ENCODE assay signal across 15 mouse cellular contexts in genomic region chr2:27164796-27165590, GRCm38 (mm10). TPM values are rescaled to one million over a fixed set of nuclear protein-coding genes. Genes with fewer than 3 reads are reported as not detected.
DNase-seq lines count a peak whose midpoint lies in the region.
"Had no signal": no experiment of that assay in that cellular context is flagged by ENCODE, and none has a peak within 500 bp of the region (broad histone marks: within the 10 kb centered on the region; RNA-seq: fewer than 3 reads in every experiment).

Dbh (plus strand) TSS chr2:27165233.

- peaks cover 50% of the 10 kb centered on the region for H3K4me1 ChIP-seq in limb, embryonic 10.5 days
- H3K4me1 ChIP-seq: neural tube, embryonic 12.5 days had no signal

- WGBS in limb, embryonic 10.5 days, result 85% methylated on average over 12 of the region's 12 CpGs

- H3K36me3 ChIP-seq in limb, embryonic 10.5 days, result no peaks in the 10 kb centered on the region
- H3K36me3 ChIP-seq: heart, embryonic 15.5 days; limb, embryonic 13.5 days; midbrain, embryonic 10.5 days; neural tube, embryonic 12.5 days had no signal

- H3K9me3 ChIP-seq in limb, embryonic 10.5 days (replicated peaks), result no peaks in the 10 kb centered on the region
- H3K9me3 ChIP-seq: heart, embryonic 15.5 days; limb, embryonic 13.5 days; midbrain, embryonic 10.5 days; neural tube, embryonic 12.5 days had no signal

- H3K4me3 ChIP-seq in limb, embryonic 10.5 days, result no peak within 1 kb of the TSS
- H3K4me3 ChIP-seq: gastrocnemius, adult 2 months; heart, embryonic 15.5 days; limb, embryonic 13.5 days; midbrain, embryonic 10.5 days; neural tube, embryonic 12.5 days had no signal

- peak; percentile 89 for DNase-seq in heart, adult 11 months
- no peak for DNase-seq in heart, postnatal 36 days
- DNase-seq in adrenal gland, adult 2 months, result peak; percentile 56
- DNase-seq in layer of hippocampus, adult 18-20 months (ENCODE audit: low spot score in 2 of 2), result peak; percentile 75 to 82
- no peak for DNase-seq in limb, embryonic 10.5 days (ENCODE audit: low spot score)
- DNase-seq in cerebellum, adult 8-10 months, result no peak
- DNase-seq in adipocyte (ENCODE audit: low spot score), result no peak
- DNase-seq in cerebellum, postnatal 4 days (ENCODE audit: low spot score in 2 of 2), result no peak
- DNase-seq: cerebellum, adult 2 months; gastrocnemius, adult 2 months had no signal

- no peaks in the 10 kb centered on the region for H3K27me3 ChIP-seq in limb, embryonic 10.5 days (ENCODE audit: low read depth, poor library complexity, severe bottlenecking)
- H3K27me3 ChIP-seq: limb, embryonic 13.5 days; neural tube, embryonic 12.5 days had no signal

- intact Hi-C loops in heart, postnatal 36 days (cut with DNase I), result no loop called here

- H3K27ac ChIP-seq in limb, embryonic 10.5 days, result peak within 1 kb of the TSS; percentile 43; the same call in 1 of the 2 replicates
- H3K27ac ChIP-seq: gastrocnemius, adult 2 months; heart, embryonic 15.5 days; limb, embryonic 13.5 days; midbrain, embryonic 10.5 days; neural tube, embryonic 12.5 days had no signal

RNA-seq across cellular contexts. Expression of gene Dbh, which starts in this region (rescaled TPM):
- 1 to 10 TPM; 1.4 to 2.4 TPM for total RNA-seq in heart, postnatal 36 days (2021)
- total RNA-seq in adrenal gland, adult 2 months (2021), result 100 to 1,000 TPM; 348 to 637 TPM
- 306 and 321 TPM in 2 replicates for polyA plus RNA-seq in adrenal gland, adult 2 months (2012; rRNA removed)
- total RNA-seq in layer of hippocampus, adult 18-20 months (2021), result under 1 TPM; 0.25 to 0.27 TPM
- polyA plus RNA-seq in limb, embryonic 10.5 days (2016; fragmentation: Nextera tagmentation; extraction: Ambion mirVana), result not detected in 2 replicates
- total RNA-seq: ES-E14; gastrocnemius, adult 2 months had no signal

Comparison
In these comparisons a context has a peak if more than half of its experiments do, and no peak if none do; other contexts are left out.
1. RNA of gene Dbh (total RNA-seq): 348 to 637 TPM in adrenal gland, adult 2 months; 1.4 to 2.4 TPM in heart, postnatal 36 days and 0.25 to 0.27 TPM in layer of hippocampus, adult 18-20 months; every median in the first group is over 100 times any median in the second.
2. RNA of gene Dbh (polyA plus RNA-seq): 306 to 321 TPM in adrenal gland, adult 2 months; not detected in limb, embryonic 10.5 days; every median in the first group is over 100 times any median in the second.
3. DNase-seq: peak in heart, adult 11 months (single experiment) and adrenal gland, adult 2 months (single experiment); none in heart, postnatal 36 days (0 of 2), limb, embryonic 10.5 days (single experiment), cerebellum, adult 8-10 months (single experiment), adipocyte (single experiment) and cerebellum, postnatal 4 days (0 of 2).
4. Peak in DNase-seq in layer of hippocampus, adult 18-20 months; RNA of the gene not detected or under 1 TPM.